Mouse (Mus musculus): ENCODE data around the gene Samd14.

GRCm38 (mm10) chr11:94996101-94996500 lies 13.6 kb upstream of the Samd14 start:
- no peak for TF ChIP-seq POLR2A (IDR thresholded peaks at IDR 0.05; ENCODE audit: insufficient read length, low read depth)
- no peak for TF ChIP-seq TCF3 (IDR thresholded peaks at IDR 0.05; ENCODE audit: insufficient read length, low read depth)
- TF ChIP-seq MAX (IDR thresholded peaks at IDR 0.05; ENCODE audit: low read depth), result no peak
- TF ChIP-seq MYOG (IDR thresholded peaks at IDR 0.05; ENCODE audit: control insufficient read depth in 1 of 3, insufficient read depth in 1 of 3, insufficient read length in 2 of 3, low read depth in 2 of 3), result no peak
- no peak for TF ChIP-seq MYOD1 (IDR thresholded peaks at IDR 0.05; ENCODE audit: control insufficient read depth in 1 of 3, insufficient read length in 2 of 3, low read depth in 2 of 3)
- no peak for TF ChIP-seq USF1 (IDR thresholded peaks at IDR 0.05; ENCODE audit: low read depth)
- no peak for TF ChIP-seq SRF (IDR thresholded peaks at IDR 0.05; ENCODE audit: control insufficient read depth, insufficient read length, low read depth)

Data from myocyte (in vitro differentiated cells).